Mouse (Mus musculus) ovary, postnatal 10 days (tissue): ENCODE measurements around the gene Il16.

Experiments used
- DNase-seq: peaks from one replicate; pipeline ENCODE4 v3.0.0; 2022; ENCODE audit warnings: low spot score

Il16 gene

GRCm38 (mm10) chr7:83745413-83746106, at the start of gene Il16:
Il16 (minus strand) TSS chr7:83745726.
- DNase-seq = no peak

- no peak for DNase-seq
These were observed 49.2 kb upstream of the Il16 start, which contains the start of gene Cfap161 for GRCm38 (mm10) chr7:83794705-83795104. Cfap161 (minus strand) TSS chr7:83794880.

DNA sequence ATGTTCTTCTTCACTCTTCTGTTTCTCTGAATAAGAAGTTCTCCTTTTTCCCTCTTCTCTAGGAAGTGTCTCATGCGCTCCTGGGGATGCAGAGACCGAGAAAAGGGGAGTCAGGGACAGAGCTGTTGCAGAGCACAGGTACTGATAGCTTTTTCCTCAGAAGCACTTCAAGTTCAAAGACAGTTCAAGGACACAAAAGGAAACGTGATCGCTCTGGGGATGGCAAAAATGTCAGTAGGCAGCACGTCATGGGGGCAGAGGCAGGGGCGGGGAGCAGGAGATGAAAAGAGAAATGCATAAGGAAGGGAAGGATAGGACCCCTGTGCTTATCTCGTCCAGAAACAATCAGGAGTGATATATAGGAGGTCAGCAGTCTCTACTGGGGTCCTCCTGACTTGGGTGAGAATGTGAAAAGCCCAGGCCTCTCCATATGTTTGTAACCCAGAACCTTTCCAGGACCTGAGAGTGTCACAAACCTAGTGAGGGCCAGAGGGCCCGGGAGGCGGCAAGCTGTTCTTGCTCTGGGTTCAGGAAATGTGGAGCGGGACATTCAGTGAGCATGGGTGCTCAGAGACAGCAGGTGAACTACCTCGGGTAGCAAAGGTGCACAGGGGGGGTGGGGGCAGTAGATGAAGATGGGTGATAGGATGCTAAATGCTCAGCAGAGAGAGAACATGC, 48.6 kb upstream of the Il16 start:
- no peak for DNase-seq

DNA sequence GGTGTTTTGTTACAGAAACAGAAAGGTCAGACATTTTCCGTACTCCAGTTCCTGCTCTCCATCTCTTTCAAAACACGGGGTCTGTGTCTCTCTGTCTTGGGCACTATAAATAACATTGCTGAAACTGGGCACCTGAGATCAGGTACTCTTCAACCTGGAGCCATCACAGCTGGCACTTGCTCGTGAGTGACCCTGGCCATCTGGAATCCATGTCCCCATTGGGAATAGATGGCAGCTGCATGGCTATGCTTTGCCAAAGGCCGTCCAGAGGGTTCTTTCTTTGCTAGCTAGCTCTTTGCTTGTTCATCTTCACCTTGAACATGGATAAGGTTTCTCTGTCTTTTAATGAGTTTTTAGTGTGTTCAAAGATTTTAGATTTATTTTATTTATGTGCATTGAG, 35.4 kb upstream of the Il16 start:
- DNase-seq = no peak

DNA sequence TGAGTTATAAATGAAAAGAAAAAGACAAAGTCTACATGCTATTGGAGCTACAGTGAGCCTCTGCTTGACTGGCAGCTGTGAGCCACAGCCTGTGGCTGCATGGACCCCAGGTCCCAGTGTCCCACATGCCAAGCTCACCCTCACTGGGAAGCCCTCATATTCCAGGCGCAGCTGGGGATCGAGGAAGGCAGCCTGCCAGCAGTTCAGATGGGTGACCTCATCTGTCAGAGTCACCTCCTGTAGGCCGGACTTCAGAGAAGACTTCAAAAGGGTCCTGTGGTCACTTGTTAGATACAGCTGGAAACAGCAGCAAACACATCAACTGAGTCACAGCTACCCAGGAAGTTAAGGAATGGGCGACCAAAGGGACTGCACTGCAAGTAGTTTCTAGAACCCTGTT, 34.5 kb upstream of the Il16 start:
- no peak for DNase-seq

GRCm38 (mm10) chr7:83779028-83779427, 33.5 kb upstream of the Il16 start:
- DNase-seq = no peak

- no peak for DNase-seq
These were observed 33.0 kb upstream of the Il16 start for GRCm38 (mm10) chr7:83778516-83778915.

DNA sequence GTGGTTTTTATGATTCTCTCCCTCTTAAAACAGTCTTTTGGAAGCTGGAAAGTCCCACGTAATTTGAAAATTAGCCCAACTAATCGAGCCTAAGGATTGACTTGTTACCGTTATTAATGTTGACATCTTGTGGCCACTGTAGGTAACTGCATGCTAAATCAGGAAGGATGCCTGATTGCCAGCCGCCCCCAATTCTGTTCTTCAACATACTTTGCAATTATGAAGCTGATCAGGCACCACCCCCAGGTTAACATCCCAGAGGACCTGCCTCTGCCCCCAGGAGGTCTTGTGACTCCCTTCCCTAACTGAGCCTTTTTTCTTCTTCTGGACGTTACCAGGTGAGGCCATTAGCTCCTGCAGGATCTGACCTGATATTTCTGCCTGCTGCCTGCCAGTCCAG, 29.2 kb upstream of the Il16 start:
- no peak for DNase-seq

DNA sequence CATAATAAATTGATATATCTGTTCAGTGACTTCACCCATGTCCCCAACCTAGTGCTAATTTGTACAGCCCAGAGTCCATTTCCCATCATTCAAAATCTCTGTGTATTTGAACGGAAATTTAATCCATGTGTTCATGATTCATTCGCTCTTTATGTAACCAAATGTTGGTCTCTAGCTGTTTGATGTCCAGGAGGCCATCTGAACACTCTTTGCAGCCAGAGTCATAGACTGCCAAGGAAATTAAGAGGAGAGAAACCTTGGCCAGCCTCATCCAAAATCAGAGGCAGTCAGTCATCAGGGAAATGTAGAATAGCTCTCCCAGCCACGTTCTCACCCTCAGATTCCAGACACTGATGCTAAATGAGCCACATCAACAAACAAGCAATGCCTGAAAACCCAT, 18.1 kb upstream of the Il16 start:
- no peak for DNase-seq

GRCm38 (mm10) chr7:83762336-83762735, 16.8 kb upstream of the Il16 start:
- no peak for DNase-seq

DNA sequence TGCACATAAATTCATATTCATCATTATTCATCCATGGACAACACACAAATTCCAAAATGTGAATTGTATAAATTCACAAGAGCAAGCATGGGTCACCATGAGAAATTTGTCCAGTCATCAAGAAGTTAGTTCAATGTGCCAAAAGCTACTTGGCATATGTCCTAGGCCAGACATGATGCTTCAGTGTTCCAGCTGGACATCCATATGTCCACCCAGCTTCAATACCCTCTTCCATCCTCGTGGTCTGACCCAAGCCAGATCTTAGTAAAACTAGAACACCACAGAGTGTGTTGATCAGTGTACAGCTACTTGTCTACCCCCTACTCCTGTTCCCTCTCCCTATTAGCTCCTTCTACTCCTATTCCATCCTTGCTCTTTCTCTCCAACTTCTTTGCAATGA, 5.5 kb upstream of the Il16 start:
- no peak for DNase-seq

DNA sequence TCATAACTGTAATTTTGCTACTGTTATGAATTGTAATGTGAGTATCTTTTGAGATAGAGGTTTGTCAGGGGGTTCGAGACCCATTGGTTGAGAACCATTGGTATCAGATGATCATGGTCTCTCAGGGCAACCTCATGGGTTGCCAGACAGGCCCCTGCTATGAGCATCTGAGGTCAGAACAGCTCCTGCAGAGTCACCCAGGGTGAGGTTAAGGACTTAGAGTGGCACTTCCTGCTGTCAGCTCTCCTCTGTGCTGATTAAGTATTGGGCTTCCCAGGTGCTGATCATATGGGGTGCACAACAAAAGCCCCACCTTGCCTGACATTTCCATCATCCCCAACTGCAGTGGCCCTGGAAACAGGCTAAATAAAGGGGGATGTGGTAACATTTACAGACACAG, 2.9 kb upstream of the Il16 start:
- DNase-seq = no peak

DNA sequence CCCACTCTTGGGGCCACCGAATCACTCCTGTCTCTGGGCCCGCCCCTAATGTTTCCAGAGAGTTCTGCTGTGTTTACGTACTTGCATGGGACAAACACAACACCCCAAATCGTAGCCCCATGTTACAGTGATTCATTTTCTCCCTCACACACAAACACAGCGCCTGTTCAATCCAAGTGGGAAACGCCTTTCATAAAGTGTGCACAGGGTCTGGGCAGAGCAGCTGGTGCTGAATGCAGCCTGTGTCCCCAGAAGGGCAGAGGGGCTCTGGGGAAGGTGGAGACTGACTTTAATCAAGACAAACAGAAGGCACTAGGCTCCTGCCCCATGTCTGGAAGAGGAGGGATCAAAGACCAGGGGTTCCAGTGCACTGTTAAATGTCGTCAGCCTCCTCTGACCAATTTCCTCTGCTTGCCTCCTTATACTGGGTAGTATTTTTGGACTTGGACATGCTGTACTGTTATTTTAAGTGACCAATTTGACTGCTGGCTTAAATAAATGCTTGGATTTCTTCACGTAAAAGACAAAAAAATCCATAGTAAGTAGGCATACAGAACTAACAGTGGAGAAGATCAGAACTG, 671 bp upstream of the Il16 start:
- DNase-seq = no peak

DNA sequence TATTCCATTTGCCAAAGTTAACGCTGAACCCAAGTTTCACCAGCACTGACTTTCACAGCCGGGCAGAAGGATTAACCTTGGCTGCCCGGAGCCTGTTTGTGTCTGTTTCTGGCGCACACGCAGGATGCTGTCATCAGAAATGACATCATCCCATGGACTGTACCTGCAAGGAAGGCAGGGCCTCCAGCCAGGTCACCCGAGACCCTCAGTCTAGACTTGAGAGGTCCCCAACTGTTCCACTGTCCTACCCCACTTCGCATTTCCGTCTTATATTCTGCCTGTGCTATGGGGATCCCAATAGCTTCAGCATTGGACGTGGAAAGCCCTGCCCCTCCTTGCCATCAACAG, 487 bp downstream of the Il16 start:
- no peak for DNase-seq

- no peak for DNase-seq
These were observed 1.3 kb downstream of the Il16 start for GRCm38 (mm10) chr7:83744250-83744649.

DNA sequence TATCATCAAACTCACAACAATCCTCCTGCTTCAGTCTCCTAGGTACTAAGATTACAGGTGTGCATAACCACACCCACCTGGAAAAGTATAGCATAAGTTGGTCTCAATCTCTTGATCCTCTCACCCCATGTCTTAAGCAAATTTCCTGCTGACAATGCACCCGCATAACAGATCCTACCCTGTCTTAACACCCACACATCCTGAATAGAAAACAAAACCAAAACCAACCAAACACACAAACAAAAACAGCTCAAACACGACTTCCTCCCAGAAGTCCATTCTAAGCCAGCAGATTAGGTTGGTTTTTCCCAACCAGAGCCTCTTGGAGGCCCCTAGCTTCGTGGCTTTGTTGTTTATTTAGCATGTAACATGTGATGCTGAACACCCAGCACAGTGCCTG, 2.8 kb downstream of the Il16 start:
- no peak for DNase-seq

GRCm38 (mm10) chr7:83742026-83742425, 3.5 kb downstream of the Il16 start:
- DNase-seq = no peak

GRCm38 (mm10) chr7:83739680-83740310, 5.7 kb downstream of the Il16 start:
- DNase-seq = no peak

DNA sequence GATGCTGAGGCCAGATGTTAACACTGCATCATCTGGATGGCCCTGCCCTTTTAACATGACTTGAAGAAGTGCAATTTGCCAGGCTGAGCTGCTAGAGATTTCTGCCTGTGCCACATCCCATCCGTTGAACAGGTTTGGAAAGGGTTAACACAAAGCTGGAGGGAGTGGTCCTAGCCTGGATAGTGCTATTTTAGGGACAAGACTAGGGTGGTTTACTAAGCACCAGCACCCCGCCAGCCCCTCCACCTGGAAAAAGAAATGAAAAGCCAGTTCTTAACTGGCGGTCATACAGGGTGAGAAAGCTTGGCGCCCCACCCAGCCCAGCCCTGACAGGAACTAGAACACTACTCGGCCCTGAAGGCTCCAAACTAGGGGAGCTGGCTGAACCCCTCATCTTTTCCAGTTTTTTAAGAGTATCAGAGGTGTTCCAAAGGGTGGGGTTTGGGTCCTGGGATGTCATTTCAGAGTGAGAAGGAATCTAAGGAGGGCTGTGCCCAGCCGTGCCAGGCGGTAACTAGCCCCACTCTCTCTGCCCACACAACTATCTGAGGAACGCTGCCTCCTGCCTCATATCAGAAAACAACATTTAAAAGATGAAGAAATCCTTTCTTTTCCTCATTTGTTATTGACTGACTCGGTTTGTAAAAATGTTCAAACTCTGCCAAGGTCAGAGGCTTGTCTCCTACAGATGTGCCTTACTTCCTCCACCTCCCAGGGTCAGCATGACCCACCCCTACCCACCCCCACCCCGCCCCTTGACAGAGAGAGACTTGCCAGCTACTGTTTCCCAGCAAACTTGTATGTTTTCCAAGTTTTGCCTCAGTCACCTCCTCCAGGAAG, 6.7 kb downstream of the Il16 start:
- DNase-seq = no peak

GRCm38 (mm10) chr7:83737914-83738490, 7.5 kb downstream of the Il16 start:
- DNase-seq = no peak

DNA sequence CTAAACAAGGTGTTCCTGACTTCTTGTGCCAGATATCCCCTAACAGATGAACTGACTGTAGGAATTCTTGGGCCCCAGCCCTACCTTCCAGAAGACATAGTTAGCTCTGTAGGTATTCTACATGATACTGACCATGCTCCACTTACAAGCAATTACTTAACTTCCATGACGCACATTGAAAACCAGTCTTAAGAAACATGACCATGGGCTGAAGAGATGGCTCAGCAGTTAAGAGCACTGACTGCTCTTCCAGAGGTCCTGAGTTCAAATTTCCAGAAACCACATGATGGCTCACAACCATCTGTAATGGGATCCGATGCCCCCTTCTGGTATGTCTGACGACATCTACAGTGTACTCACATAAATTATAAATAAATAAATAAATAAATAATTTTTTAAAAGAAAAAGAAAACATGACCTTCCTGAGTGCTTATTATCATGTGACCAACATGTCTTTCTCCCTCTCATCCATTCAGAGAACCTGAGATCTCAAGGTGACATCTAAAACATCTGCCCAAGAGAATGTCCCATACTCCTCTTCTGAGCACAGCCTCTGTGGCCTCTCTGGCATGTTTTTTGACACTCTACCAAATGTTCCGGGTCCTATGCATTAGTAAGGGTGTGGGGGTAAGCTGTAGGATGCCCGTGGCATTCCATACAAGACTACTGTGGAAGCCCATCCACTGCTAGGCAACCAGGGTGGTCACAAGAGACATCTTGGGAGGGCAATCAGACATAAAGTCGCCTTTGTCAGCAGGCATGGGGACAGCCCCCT, 9.0 kb downstream of the Il16 start:
- DNase-seq = no peak
